ENCODE assay signal across 28 mouse cellular contexts in the genomic region with DNA sequence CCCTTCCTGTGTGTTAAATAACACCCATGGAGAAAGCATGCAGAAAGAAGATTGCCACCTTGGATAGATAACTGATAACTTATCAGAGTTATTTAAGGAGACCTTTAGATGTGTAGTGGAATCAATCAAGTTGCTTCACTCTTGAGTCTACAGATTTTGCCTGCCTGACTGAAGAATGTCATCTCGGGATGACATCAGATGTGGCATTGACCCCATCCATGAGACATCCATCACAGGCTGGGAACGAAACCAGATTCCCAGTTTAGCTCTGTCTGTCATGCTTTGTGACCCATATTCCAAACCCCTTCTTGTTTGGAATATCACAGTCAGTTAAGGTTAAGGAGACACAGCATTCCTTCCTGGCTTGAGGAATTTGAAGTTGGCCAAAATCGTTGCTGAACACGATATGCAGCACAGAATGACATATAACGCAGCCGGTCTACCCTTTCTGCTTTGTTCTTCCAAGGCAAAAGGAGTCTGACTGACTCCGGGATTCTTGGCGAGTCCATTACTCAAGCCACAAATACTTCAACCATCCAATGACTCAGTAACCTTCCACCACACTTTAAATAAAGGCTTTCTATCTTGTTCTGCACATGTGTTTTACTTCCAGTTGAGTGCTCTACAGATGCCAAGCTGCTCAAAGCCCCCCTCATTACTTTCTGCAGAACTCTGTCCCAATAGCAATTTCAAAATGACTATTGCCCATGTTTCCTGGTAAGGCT. TPM values are rescaled to one million over a fixed set of nuclear protein-coding genes. Genes with fewer than 3 reads are reported as not detected.
A peak's percentile ranks its signal among the peaks of the same experiment; 100 is the strongest.
DNase-seq lines count a peak whose midpoint lies in the region; ATAC-seq lines count a peak whose summit lies in the region.
"Had no signal": no experiment of that assay in that cellular context is flagged by ENCODE, and none has a peak within 500 bp of the region (broad histone marks: within the 10 kb centered on the region; RNA-seq: fewer than 3 reads in every experiment).

No protein-coding gene starts in this region.

- DNase-seq in gastrocnemius, adult 18-20 months (ENCODE audit: low spot score): peak; percentile 20
- DNase-seq in gastrocnemius, postnatal 10 days: no peak
- DNase-seq in 3134 (ENCODE audit: extremely low read depth, insufficient read length, low spot score) (peak; percentile 80), NIH3T3 (ENCODE audit: low read depth) (peak; percentile 91)
- DNase-seq in adrenal gland, postnatal 14 days: peak; percentile 68
- DNase-seq in layer of hippocampus, adult 11-12 months (ENCODE audit: low spot score): no peak
- DNase-seq in thymus, postnatal 0 days (ENCODE audit: low spot score): no peak
- DNase-seq: B cell, adult 2 months; cerebellum, adult 11-12 months; cerebellum, postnatal 14 days; gastrocnemius, postnatal 25 days; heart, adult 2 months; kidney, postnatal 25 days; liver, embryonic 13.5 days; lung, embryonic 14.5 days; thymus, adult 18-20 months; thymus, postnatal 4 days had no signal

- H3K9me3 ChIP-seq in liver, embryonic 12.5 days (replicated peaks): no peaks in the 10 kb centered on the region
- H3K9me3 ChIP-seq: embryonic facial prominence, embryonic 12.5 days; forebrain, embryonic 13.5 days; heart, embryonic 15.5 days; intestine, embryonic 15.5 days; limb, embryonic 13.5 days; liver, embryonic 13.5 days; midbrain, embryonic 15.5 days had no signal

- ATAC-seq in liver, embryonic 12.5 days: no peak
- ATAC-seq: forebrain, embryonic 13.5 days; hindbrain, embryonic 16.5 days; intestine, embryonic 15.5 days; midbrain, embryonic 15.5 days had no signal

- 76% methylated on average over 8 of the region's 8 CpGs for WGBS in liver, embryonic 12.5 days (ENCODE audit: insufficient replicate concordance)

- H3K4me3 ChIP-seq in liver, embryonic 12.5 days: no peak overlapping the region
- H3K4me3 ChIP-seq: embryonic facial prominence, embryonic 12.5 days; erythroblast, embryonic 14.5 days; forebrain, embryonic 13.5 days; heart, adult 2 months; heart, embryonic 15.5 days; intestine, embryonic 15.5 days; limb, embryonic 13.5 days; liver, embryonic 13.5 days; midbrain, embryonic 15.5 days had no signal

- H3K9ac ChIP-seq in liver, embryonic 12.5 days: no peak overlapping the region
- H3K9ac ChIP-seq: embryonic facial prominence, embryonic 12.5 days; forebrain, embryonic 13.5 days; heart, embryonic 15.5 days; intestine, embryonic 15.5 days; limb, embryonic 13.5 days; liver, embryonic 13.5 days; lung, embryonic 14.5 days; midbrain, embryonic 15.5 days had no signal

- H3K27ac ChIP-seq in liver, embryonic 12.5 days: no peak overlapping the region
- H3K27ac ChIP-seq: embryonic facial prominence, embryonic 12.5 days; forebrain, embryonic 13.5 days; heart, embryonic 15.5 days; intestine, embryonic 15.5 days; limb, embryonic 13.5 days; liver, embryonic 13.5 days; macrophage; midbrain, embryonic 15.5 days had no signal

- peaks cover 10% of the 10 kb centered on the region for H3K4me1 ChIP-seq in liver, embryonic 12.5 days
- H3K4me1 ChIP-seq: embryonic facial prominence, embryonic 12.5 days; forebrain, embryonic 13.5 days; heart, embryonic 15.5 days; midbrain, embryonic 15.5 days had no signal

- H3K27me3 ChIP-seq in liver, embryonic 12.5 days (replicated peaks): no peaks in the 10 kb centered on the region
- H3K27me3 ChIP-seq: embryonic facial prominence, embryonic 12.5 days; forebrain, embryonic 13.5 days; heart, embryonic 15.5 days; intestine, embryonic 15.5 days; limb, embryonic 13.5 days; liver, embryonic 13.5 days; midbrain, embryonic 15.5 days had no signal

- no peaks in the 10 kb centered on the region for H3K36me3 ChIP-seq in liver, embryonic 12.5 days
- H3K36me3 ChIP-seq: embryonic facial prominence, embryonic 12.5 days; heart, embryonic 15.5 days; intestine, embryonic 15.5 days; limb, embryonic 13.5 days; liver, embryonic 13.5 days; midbrain, embryonic 15.5 days had no signal

- H3K4me2 ChIP-seq in liver, embryonic 12.5 days: no peak overlapping the region
- H3K4me2 ChIP-seq: embryonic facial prominence, embryonic 12.5 days; forebrain, embryonic 13.5 days; heart, embryonic 15.5 days; intestine, embryonic 15.5 days; limb, embryonic 13.5 days; liver, embryonic 13.5 days; lung, embryonic 14.5 days; midbrain, embryonic 15.5 days had no signal

RNA-seq across cellular contexts. Expression of gene Myo10, which starts 44.8 kb away (rescaled TPM):
- total RNA-seq in gastrocnemius, adult 18-20 months (2021): 10 to 100 TPM; 49.7 to 59.3 TPM
- 10 to 100 TPM; 63.8 to 70.8 TPM for total RNA-seq in gastrocnemius, postnatal 10 days (2021)
- 99.6 and 103 TPM in 2 replicates for total RNA-seq in adrenal gland, postnatal 14 days (2021)
- 7.1 and 7.3 TPM in 2 replicates for polyA plus RNA-seq in liver, embryonic 12.5 days (2016; fragmentation: Nextera tagmentation; extraction: Ambion mirVana)
- 14.1 and 16.3 TPM in 2 replicates for polyA plus RNA-seq in thymus, postnatal 0 days (2015; fragmentation: Nextera tagmentation; extraction: Ambion mirVana)
- total RNA-seq: MEL had no signal

Comparison
In these comparisons a context has a peak if more than half of its experiments do, and no peak if none do; other contexts are left out.
1. DNase-seq: peak in gastrocnemius, adult 18-20 months (single experiment), 3134 (single experiment), NIH3T3 (single experiment) and adrenal gland, postnatal 14 days (single experiment); none in gastrocnemius, postnatal 10 days (single experiment), layer of hippocampus, adult 11-12 months (single experiment) and thymus, postnatal 0 days (single experiment).